Mouse (Mus musculus): ENCODE results near the gene Tex36. TPM values are rescaled to one million over a fixed set of nuclear protein-coding genes. Genes with fewer than 3 reads are reported as not detected.

Gene Tex36
- polyA plus RNA-seq, 1 experiment = not detected

DNA sequence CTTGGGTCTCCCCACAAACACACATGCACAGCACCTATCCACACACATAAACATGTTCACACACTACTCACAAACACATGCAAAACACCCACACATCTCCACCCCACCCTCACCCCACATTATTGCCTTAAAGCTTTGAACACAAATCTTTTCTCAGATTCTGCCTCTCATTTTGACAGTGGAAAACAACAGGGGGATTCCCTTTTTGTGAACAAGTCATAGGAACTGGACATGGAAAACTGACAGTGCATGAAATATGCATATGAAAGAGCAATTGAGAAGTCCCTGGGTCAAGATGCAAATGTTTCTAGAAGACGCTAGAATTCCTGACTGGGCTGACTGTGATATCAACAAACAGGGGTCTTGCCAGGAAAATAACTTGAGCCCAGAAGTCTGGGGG, 1.4 kb downstream of the Tex36 start:
- H3K4me3 ChIP-seq (ENCODE audit: extremely low read depth, insufficient read depth, insufficient read length) = no peak overlapping the region
- WGBS = 56% methylated on average over 1 of the region's 1 CpGs
- H3K27ac ChIP-seq (ENCODE audit: insufficient read depth, low read length) = no peak overlapping the region
- no peaks in the 10 kb centered on the region for H3K27me3 ChIP-seq (ENCODE audit: control insufficient read depth, insufficient read depth, low read length)
- H3K36me3 ChIP-seq (ENCODE audit: control insufficient read depth, insufficient read depth, low read length) = no peaks in the 10 kb centered on the region
- no peaks in the 10 kb centered on the region for H3K4me1 ChIP-seq (ENCODE audit: control insufficient read depth, insufficient read depth, insufficient read length)
- TF ChIP-seq CTCF (IDR thresholded peaks at IDR 0.05; ENCODE audit: extremely low read depth, insufficient read depth, insufficient read length, insufficient replicate concordance) (no peak), POLR2A (IDR thresholded peaks at IDR 0.05; ENCODE audit: low read depth, low read length) (no peak)
- no peak for DNase-seq (ENCODE audit: low read depth in 1 of 2, low spot score in 2 of 2)

DNA sequence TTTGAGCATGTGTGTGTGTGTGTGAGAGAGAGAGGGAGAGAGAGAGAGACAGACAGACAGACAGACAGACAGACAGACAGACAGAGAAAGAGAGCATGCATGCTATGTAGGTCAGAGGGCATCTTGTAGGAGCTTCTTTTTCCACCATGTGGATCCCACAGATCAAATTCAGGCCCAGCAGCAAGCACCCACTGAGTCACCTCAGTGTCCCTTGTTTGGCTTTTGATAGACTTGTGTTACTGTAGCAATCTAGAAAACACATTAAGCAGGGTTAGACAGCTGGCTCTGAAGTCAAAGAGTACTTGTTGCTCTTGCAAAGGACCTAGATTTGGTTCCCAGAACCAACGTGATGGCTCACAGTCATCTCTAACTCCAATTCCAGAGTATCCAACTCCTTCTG, 10.2 kb downstream of the Tex36 start:
- 85% methylated on average over 1 of the region's 1 CpGs for WGBS
- H3K27ac ChIP-seq (ENCODE audit: insufficient read depth, low read length) = no peak overlapping the region
- H3K4me1 ChIP-seq (ENCODE audit: control insufficient read depth, insufficient read depth, insufficient read length) = no peaks in the 10 kb centered on the region
- H3K27me3 ChIP-seq (ENCODE audit: control insufficient read depth, insufficient read depth, low read length) = no peaks in the 10 kb centered on the region
- H3K36me3 ChIP-seq (ENCODE audit: control insufficient read depth, insufficient read depth, low read length) = no peaks in the 10 kb centered on the region
- DNase-seq (ENCODE audit: low read depth in 1 of 2, low spot score in 2 of 2) = no peak
- no peak for TF ChIP-seq CTCF (IDR thresholded peaks at IDR 0.05; ENCODE audit: extremely low read depth, insufficient read depth, insufficient read length, insufficient replicate concordance)
- no peak for TF ChIP-seq POLR2A (IDR thresholded peaks at IDR 0.05; ENCODE audit: low read depth, low read length)
- no peak overlapping the region for H3K4me3 ChIP-seq (ENCODE audit: extremely low read depth, insufficient read depth, insufficient read length)

DNA sequence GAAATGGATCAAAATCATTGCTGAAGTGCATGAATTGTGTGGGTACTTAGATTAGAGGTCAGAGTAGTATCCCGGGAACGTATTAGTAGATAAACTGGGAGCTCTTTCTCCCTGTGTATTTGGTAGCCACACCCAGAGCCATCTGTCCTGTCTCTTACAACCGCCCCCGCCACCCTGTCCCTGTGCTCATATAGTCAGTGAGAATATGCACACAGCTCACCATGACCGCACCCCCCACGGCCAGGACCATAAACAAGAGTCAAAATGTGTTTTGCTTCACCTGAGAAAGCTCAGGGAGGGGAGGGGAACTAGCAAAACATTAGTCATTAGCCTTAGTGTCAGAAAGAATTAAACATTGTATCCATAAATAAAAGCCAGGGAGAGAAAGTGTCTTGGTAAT, 18.7 kb downstream of the Tex36 start:
- Histone ChIP-seq H3K4me3 (ENCODE audit: extremely low read depth, insufficient read depth, insufficient read length) (no peak overlapping the region), H3K27me3 (ENCODE audit: control insufficient read depth, insufficient read depth, low read length) (no peaks in the 10 kb centered on the region), H3K27ac (ENCODE audit: insufficient read depth, low read length) (no peak overlapping the region), H3K36me3 (ENCODE audit: control insufficient read depth, insufficient read depth, low read length) (no peaks in the 10 kb centered on the region), H3K4me1 (ENCODE audit: control insufficient read depth, insufficient read depth, insufficient read length) (no peaks in the 10 kb centered on the region)
- no peak for TF ChIP-seq CTCF (IDR thresholded peaks at IDR 0.05; ENCODE audit: extremely low read depth, insufficient read depth, insufficient read length, insufficient replicate concordance)
- no peak for TF ChIP-seq POLR2A (IDR thresholded peaks at IDR 0.05; ENCODE audit: low read depth, low read length)
- no peak for DNase-seq (ENCODE audit: low read depth in 1 of 2, low spot score in 2 of 2)
- 83% methylated on average over 6 of the region's 6 CpGs for WGBS

DNA sequence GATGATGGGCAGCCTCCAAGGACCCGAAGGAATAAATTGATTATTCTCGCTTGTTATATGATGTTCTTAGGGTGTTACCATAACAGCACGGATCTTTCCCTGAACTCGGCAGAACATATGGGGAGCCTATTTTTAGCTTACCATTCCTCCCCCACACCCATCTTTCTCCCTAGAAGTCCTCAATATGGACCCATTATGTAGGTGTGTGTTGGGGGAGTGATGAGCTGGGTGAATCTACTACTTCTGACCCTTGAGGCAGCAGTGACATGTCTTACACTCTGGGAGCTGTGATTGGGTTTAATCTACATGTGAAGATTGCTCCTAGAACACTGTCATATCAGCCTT, 21.7 kb downstream of the Tex36 start:
- DNase-seq (ENCODE audit: low read depth in 1 of 2, low spot score in 2 of 2) = no peak
- TF ChIP-seq CTCF (IDR thresholded peaks at IDR 0.05; ENCODE audit: extremely low read depth, insufficient read depth, insufficient read length, insufficient replicate concordance) (no peak), POLR2A (IDR thresholded peaks at IDR 0.05; ENCODE audit: low read depth, low read length) (no peak)
- no peak overlapping the region for H3K27ac ChIP-seq (ENCODE audit: insufficient read depth, low read length)
- H3K4me3 ChIP-seq (ENCODE audit: extremely low read depth, insufficient read depth, insufficient read length) = no peak overlapping the region
- no peaks in the 10 kb centered on the region for H3K27me3 ChIP-seq (ENCODE audit: control insufficient read depth, insufficient read depth, low read length)
- 91% methylated on average over 4 of the region's 4 CpGs for WGBS
- H3K36me3 ChIP-seq (ENCODE audit: control insufficient read depth, insufficient read depth, low read length) = no peaks in the 10 kb centered on the region
- H3K4me1 ChIP-seq (ENCODE audit: control insufficient read depth, insufficient read depth, insufficient read length) = no peaks in the 10 kb centered on the region

DNA sequence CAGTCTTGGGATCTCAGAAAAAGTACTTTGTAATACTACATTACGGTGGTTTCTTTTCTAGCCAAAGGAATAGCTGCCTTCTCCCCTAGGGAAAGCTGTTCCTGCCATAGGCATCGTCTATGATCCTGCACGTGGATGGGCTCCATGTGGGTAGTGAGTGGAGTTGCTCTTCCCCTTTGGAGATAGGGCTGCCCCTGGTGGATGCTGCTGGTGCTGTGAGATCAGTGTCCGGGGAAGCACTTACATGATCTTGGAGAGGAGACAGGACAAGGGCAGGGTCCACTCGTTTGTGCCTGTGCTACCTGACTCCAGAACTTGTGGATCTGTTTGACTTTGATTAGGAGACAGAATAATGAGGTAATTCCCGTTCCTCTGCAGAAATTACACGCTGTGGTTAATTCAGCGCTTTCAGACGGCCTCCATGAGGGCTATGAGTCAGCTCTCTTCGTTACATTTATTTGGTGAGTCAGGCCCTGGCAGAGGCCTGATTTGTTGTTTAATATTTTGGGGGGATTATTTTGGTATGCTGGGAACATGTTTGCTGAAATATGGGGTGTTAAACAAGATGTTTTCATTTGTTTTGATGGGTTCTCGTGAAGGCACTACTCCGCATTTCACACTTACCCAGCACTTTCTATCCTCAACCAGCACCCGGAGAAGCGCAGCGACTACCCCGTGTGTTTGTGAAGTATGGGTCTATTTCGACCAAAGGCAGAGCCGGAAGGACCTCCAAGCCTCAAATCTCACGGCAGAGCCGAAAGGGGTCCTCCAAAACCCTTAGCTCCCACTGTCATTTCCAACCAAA, 22.3 kb downstream of the Tex36 start:
- no peak for DNase-seq (ENCODE audit: low read depth in 1 of 2, low spot score in 2 of 2)
- Histone ChIP-seq H3K27ac (ENCODE audit: insufficient read depth, low read length) (no peak overlapping the region), H3K4me1 (ENCODE audit: control insufficient read depth, insufficient read depth, insufficient read length) (no peaks in the 10 kb centered on the region), H3K4me3 (ENCODE audit: extremely low read depth, insufficient read depth, insufficient read length) (no peak overlapping the region), H3K27me3 (ENCODE audit: control insufficient read depth, insufficient read depth, low read length) (no peaks in the 10 kb centered on the region), H3K36me3 (ENCODE audit: control insufficient read depth, insufficient read depth, low read length) (no peaks in the 10 kb centered on the region)
- TF ChIP-seq POLR2A (IDR thresholded peaks at IDR 0.05; ENCODE audit: low read depth, low read length) = no peak
- TF ChIP-seq CTCF (IDR thresholded peaks at IDR 0.05; ENCODE audit: extremely low read depth, insufficient read depth, insufficient read length, insufficient replicate concordance) = no peak
- 83% methylated on average over 20 of the region's 20 CpGs for WGBS

DNA sequence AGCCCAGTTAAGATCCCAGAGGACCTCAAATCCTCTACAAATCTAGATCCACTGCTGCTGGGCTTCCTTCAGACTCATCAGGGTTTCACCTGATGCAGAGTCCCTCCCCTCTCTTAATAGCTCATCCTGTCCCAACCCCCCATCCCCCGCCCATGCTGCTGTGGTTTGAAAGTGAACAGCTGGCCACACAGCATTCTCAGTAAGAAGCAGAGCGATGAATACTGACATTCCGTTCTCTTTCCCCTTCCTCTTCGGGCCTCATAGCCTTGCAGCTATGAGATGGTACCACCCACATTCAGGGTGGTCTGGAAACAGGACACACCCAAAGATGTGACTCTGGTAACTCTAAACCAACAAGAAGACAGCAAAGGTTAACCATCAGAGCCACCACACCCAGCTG, 25.1 kb downstream of the Tex36 start:
- no peak for TF ChIP-seq POLR2A (IDR thresholded peaks at IDR 0.05; ENCODE audit: low read depth, low read length)
- TF ChIP-seq CTCF (IDR thresholded peaks at IDR 0.05; ENCODE audit: extremely low read depth, insufficient read depth, insufficient read length, insufficient replicate concordance) = no peak
- H3K4me1 ChIP-seq (ENCODE audit: control insufficient read depth, insufficient read depth, insufficient read length) = no peaks in the 10 kb centered on the region
- no peak for DNase-seq (ENCODE audit: low read depth in 1 of 2, low spot score in 2 of 2)
- no peak overlapping the region for H3K4me3 ChIP-seq (ENCODE audit: extremely low read depth, insufficient read depth, insufficient read length)
- no peaks in the 10 kb centered on the region for H3K36me3 ChIP-seq (ENCODE audit: control insufficient read depth, insufficient read depth, low read length)
- no peaks in the 10 kb centered on the region for H3K27me3 ChIP-seq (ENCODE audit: control insufficient read depth, insufficient read depth, low read length)
- H3K27ac ChIP-seq (ENCODE audit: insufficient read depth, low read length) = no peak overlapping the region
- 18% methylated on average over 4 of the region's 4 CpGs for WGBS

GRCm38 (mm10) chr7:133576281-133576680, 25.7 kb downstream of the Tex36 start:
- no peak for DNase-seq (ENCODE audit: low read depth in 1 of 2, low spot score in 2 of 2)
- no peak overlapping the region for H3K27ac ChIP-seq (ENCODE audit: insufficient read depth, low read length)
- WGBS = 71% methylated on average over 6 of the region's 6 CpGs
- H3K27me3 ChIP-seq (ENCODE audit: control insufficient read depth, insufficient read depth, low read length) = no peaks in the 10 kb centered on the region
- no peak for TF ChIP-seq CTCF (IDR thresholded peaks at IDR 0.05; ENCODE audit: extremely low read depth, insufficient read depth, insufficient read length, insufficient replicate concordance)
- TF ChIP-seq POLR2A (IDR thresholded peaks at IDR 0.05; ENCODE audit: low read depth, low read length) = no peak
- no peaks in the 10 kb centered on the region for H3K4me1 ChIP-seq (ENCODE audit: control insufficient read depth, insufficient read depth, insufficient read length)
- H3K36me3 ChIP-seq (ENCODE audit: control insufficient read depth, insufficient read depth, low read length) = no peaks in the 10 kb centered on the region
- no peak overlapping the region for H3K4me3 ChIP-seq (ENCODE audit: extremely low read depth, insufficient read depth, insufficient read length)

Measured in spleen, adult 2 months (tissue).